Mouse (Mus musculus): ENCODE data around the gene Ccnh.
"Not testable (repeated sequence)": the region's sequence is repeated elsewhere in the genome, so short reads cannot be mapped to it uniquely, and the experiment has no call there.

Ccnh gene

GRCm38 (mm10) chr13:85188903-85189643, at the start of gene Ccnh:
Gene Ccnh, plus strand, starts transcription at chr13:85189408.
- DNase-seq (ENCODE audit: low spot score in 2 of 2), result peak; percentile 83 to 89

GRCm38 (mm10) chr13:85143361-85143760, 45.8 kb upstream of the Ccnh start:
- DNase-seq (ENCODE audit: low spot score in 2 of 2), result not testable (repeated sequence)

GRCm38 (mm10) chr13:85146471-85146870, 42.7 kb upstream of the Ccnh start:
- DNase-seq (ENCODE audit: low spot score in 2 of 2), result no peak

- no peak for DNase-seq (ENCODE audit: low spot score in 2 of 2)
These were observed 34.5 kb upstream of the Ccnh start for GRCm38 (mm10) chr13:85154746-85155145.

GRCm38 (mm10) chr13:85159971-85160370, 29.2 kb upstream of the Ccnh start:
- no peak for DNase-seq (ENCODE audit: low spot score in 2 of 2)

- DNase-seq (ENCODE audit: low spot score in 2 of 2), result no peak
These were observed 24.6 kb upstream of the Ccnh start for GRCm38 (mm10) chr13:85164512-85165124.

- DNase-seq (ENCODE audit: low spot score in 2 of 2), result no peak
These were observed 475 bp downstream of the Ccnh start for GRCm38 (mm10) chr13:85189644-85190121.

- DNase-seq (ENCODE audit: low spot score in 2 of 2), result no peak
These were observed 2.0 kb downstream of the Ccnh start for GRCm38 (mm10) chr13:85191253-85191652.

GRCm38 (mm10) chr13:85207493-85207892, 18.3 kb downstream of the Ccnh start:
- no peak for DNase-seq (ENCODE audit: low spot score in 2 of 2)

- DNase-seq (ENCODE audit: low spot score in 2 of 2), result no peak
These were observed 19.4 kb downstream of the Ccnh start for GRCm38 (mm10) chr13:85208656-85209055.

GRCm38 (mm10) chr13:85210353-85210752, 21.1 kb downstream of the Ccnh start:
- DNase-seq (ENCODE audit: low spot score in 2 of 2), result no peak

- DNase-seq (ENCODE audit: low spot score in 2 of 2), result no peak
These were observed 29.4 kb downstream of the Ccnh start for GRCm38 (mm10) chr13:85218656-85219055.

GRCm38 (mm10) chr13:85238760-85239159, 49.6 kb downstream of the Ccnh start:
- DNase-seq (ENCODE audit: low spot score in 2 of 2), result no peak
